Mouse (Mus musculus) ES-Bruce4 (cell line): ENCODE measurements at regions not wholly inside any gene's neighbourhood (a gene's known extent, or its start where the extent isn't known, plus 50 kb on each side); places are given as distances from the start of the nearest gene placed in this dataset.

Source experiments
- CTCF ChIP-seq: IDR thresholded peaks from one replicate; pipeline ENCODE4 v1.8.1; 2011; ENCODE audit warnings: low read depth, low read length
- EP300 ChIP-seq: IDR thresholded peaks from 2 replicates; pipeline ENCODE4 v1.6.1; 2011; ENCODE audit warnings: low read depth, low read length; ENCODE audit not compliant: insufficient read depth
- POLR2A ChIP-seq: IDR thresholded peaks from one replicate; pipeline ENCODE4 v1.8.1; 2011; ENCODE audit warnings: low read length; ENCODE audit not compliant: insufficient read depth

GRCm38 (mm10) chr16:87139301-87139700 lies 214.7 kb upstream of the N6amt1 start:
- TF ChIP-seq CTCF (no peak), POLR2A (no peak), EP300 (no peak)
